Comparison of ENCODE assay signal across 10 mouse cellular contexts in genomic region chr7:89835566-89835965, GRCm38 (mm10).
DNase-seq lines count a peak whose midpoint lies in the region; ATAC-seq and TF ChIP-seq lines count a peak whose summit lies in the region.
"Had no signal": no experiment of that assay in that cellular context is flagged by ENCODE, and none has a peak within 500 bp of the region (broad histone marks: within the 10 kb centered on the region; RNA-seq: fewer than 3 reads in every experiment).

No protein-coding gene starts in this region.

- H3K4me1 ChIP-seq in hindbrain, postnatal 0 days (ENCODE audit: insufficient read depth, low read length) = no peaks in the 10 kb centered on the region
- H3K4me1 ChIP-seq in hindbrain, embryonic 13.5 days (replicated peaks) = no peaks in the 10 kb centered on the region; the same call in 1 of the 2 replicates

- H3ac ChIP-seq in C2C12 (ENCODE audit: control insufficient read depth, insufficient read length, low read depth) = no peak overlapping the region

- TF ChIP-seq CTCF in hindbrain, postnatal 0 days (IDR thresholded peaks at IDR 0.05; ENCODE audit: low read depth) = no peak
- TF ChIP-seq CTCF in C2C12 (IDR thresholded peaks at IDR 0.05; ENCODE audit: control insufficient read depth, insufficient read depth, insufficient read length) = no peak

- H3K9ac ChIP-seq in hindbrain, postnatal 0 days (replicated peaks; ENCODE audit: low read length) = no peak overlapping the region
- H3K9ac ChIP-seq in hindbrain, embryonic 13.5 days = no peak overlapping the region

- H3K4me3 ChIP-seq in hindbrain, postnatal 0 days (ENCODE audit: low read length) = no peak overlapping the region
- no peak overlapping the region for H3K4me3 ChIP-seq in hindbrain, embryonic 13.5 days
- no peak overlapping the region for H3K4me3 ChIP-seq in C2C12 (ENCODE audit: insufficient read depth, poor library complexity, severe bottlenecking)

- WGBS in hindbrain, postnatal 0 days = 31% methylated on average over 8 of the region's 8 CpGs
- WGBS in hindbrain, embryonic 13.5 days = 66% methylated on average over 8 of the region's 8 CpGs

- 0 out of 2 replicates have a peak, but pooled peaks have one; percentile 29 for ATAC-seq in hindbrain, postnatal 0 days
- no peak for ATAC-seq in hindbrain, embryonic 13.5 days (ENCODE audit: low FRiP score)
- peak; percentile 69; the same call in 1 of the 2 replicates for ATAC-seq in cerebellum, adult (ENCODE audit: insufficient number of reproducible peaks, low FRiP score, low TSS enrichment)
- ATAC-seq in hematopoietic stem cell, adult 5-6 weeks (replicated peaks in 1 of 2; ENCODE audit: insufficient read depth in 1 of 2, low FRiP score in 2 of 2, low TSS enrichment in 1 of 2, low read depth in 1 of 2, poor library complexity in 2 of 2, severe bottlenecking in 2 of 2) = peak; percentile 91 to 94

- no peaks in the 10 kb centered on the region for H3K36me3 ChIP-seq in hindbrain, postnatal 0 days (ENCODE audit: insufficient read depth, low read length)
- no peaks in the 10 kb centered on the region for H3K36me3 ChIP-seq in hindbrain, embryonic 13.5 days
- no peaks in the 10 kb centered on the region for H3K36me3 ChIP-seq in C2C12 (ENCODE audit: control insufficient read depth, insufficient read depth)

- peak; percentile 14 for DNase-seq in hindbrain, postnatal 0 days (ENCODE audit: low spot score)
- DNase-seq in retina, postnatal 1 day = no peak
- DNase-seq in embryo, embryonic 10.5 days (ENCODE audit: low spot score) = no peak
- DNase-seq: adrenal gland, postnatal 14 days; lung, postnatal 14 days; thymus, postnatal 4 days had no signal

- no peaks in the 10 kb centered on the region for H3K79me3 ChIP-seq in C2C12 (ENCODE audit: low read depth)

- H3K4me2 ChIP-seq in hindbrain, postnatal 0 days (ENCODE audit: low read depth, low read length) = no peak overlapping the region
- H3K4me2 ChIP-seq in hindbrain, embryonic 13.5 days = no peak overlapping the region

- H3K27me3 ChIP-seq in hindbrain, postnatal 0 days (ENCODE audit: insufficient read depth, low read length) = no peaks in the 10 kb centered on the region
- H3K27me3 ChIP-seq in hindbrain, embryonic 13.5 days = peaks cover 4% of the 10 kb centered on the region; the same call in 1 of the 2 replicates
- H3K27me3 ChIP-seq in C2C12 (ENCODE audit: control insufficient read depth, insufficient read depth, insufficient read length) = no peaks in the 10 kb centered on the region

- no peaks in the 10 kb centered on the region for H3K9me3 ChIP-seq in hindbrain, postnatal 0 days (ENCODE audit: low read length)
- no peaks in the 10 kb centered on the region for H3K9me3 ChIP-seq in hindbrain, embryonic 13.5 days

- no peak overlapping the region for H3K27ac ChIP-seq in hindbrain, postnatal 0 days
- H3K27ac ChIP-seq in hindbrain, embryonic 13.5 days = no peak overlapping the region

- no peaks in the 10 kb centered on the region for H3K79me2 ChIP-seq in C2C12 (ENCODE audit: control insufficient read depth, insufficient read depth)

TF ChIP-seq in C2C12, 6 proteins besides CTCF, POLR2A, EP300 and RAD21:
- TF ChIP-seq FOSL1 (IDR thresholded peaks at IDR 0.05; ENCODE audit: insufficient read depth, low read length, poor library complexity, severe bottlenecking) (peak; percentile 45), MAX (IDR thresholded peaks at IDR 0.05) (no peak), MYOD1 (IDR thresholded peaks at IDR 0.05; ENCODE audit: control insufficient read depth, insufficient read length, low read depth) (peak; percentile 98), CEBPB (IDR thresholded peaks at IDR 0.05; ENCODE audit: low read depth) (no peak)
